Mouse (Mus musculus): ENCODE results near the gene Spns2.

Spns2 gene

DNA sequence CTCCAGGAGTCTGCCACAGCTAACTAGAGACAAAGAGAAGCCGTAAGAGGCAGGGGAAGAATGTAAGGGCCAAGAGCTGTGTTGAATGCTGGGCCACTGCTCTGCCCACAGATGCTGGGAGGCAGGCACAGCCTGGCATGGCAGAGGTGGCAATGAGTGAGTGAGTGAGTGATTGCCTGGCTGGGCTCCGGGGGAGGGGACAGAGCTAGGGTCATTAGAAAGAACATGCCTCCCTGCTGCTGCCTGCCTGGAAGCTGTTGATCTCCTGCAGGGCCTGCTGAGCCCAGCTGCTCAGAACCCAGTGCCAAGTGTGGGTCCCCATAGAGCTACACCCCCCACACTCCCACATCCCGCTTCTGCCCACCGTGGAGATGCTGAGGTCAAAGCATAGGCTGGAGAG, 7.7 kb upstream of the Spns2 start:
- no peak for DNase-seq

DNA sequence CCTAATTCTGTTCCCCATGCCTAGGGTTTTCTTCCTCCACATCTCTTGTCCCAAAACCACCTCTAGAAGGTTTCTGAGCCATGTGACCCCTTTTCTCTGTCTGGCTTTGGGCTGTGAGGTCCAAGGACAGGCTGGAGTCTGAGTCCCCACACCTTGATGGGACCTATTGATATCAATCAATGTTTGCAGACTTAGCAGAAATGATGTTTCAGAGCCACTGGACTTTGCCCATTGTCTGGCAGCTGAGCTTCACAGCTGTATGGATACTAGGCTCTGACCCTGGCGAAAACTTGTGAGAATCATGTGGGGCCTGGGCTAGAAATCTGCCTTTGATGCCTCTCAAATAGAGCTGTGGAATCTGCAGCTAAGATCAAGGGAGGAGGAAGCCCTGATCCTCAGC, 7.1 kb upstream of the Spns2 start:
- no peak for DNase-seq

DNA sequence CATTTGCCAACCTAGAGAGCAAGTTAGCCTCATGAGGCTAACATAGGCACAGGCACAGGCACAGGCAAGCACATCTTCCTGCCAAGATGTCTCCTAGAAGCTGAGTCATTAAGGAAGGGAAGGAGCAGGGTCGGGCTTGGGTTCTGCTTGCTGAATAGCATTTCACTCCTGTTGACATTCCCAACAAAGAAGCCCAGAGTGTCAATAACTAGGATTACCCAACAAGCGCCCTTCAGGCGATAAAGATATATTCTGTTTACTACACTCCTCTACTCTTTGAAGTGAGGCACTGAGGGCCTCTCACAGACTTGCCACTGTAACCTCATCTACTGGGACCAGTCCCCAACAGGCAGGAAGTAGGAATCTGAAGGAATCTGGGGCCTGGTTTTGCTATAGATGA, 6.4 kb upstream of the Spns2 start:
- DNase-seq = no peak

DNA sequence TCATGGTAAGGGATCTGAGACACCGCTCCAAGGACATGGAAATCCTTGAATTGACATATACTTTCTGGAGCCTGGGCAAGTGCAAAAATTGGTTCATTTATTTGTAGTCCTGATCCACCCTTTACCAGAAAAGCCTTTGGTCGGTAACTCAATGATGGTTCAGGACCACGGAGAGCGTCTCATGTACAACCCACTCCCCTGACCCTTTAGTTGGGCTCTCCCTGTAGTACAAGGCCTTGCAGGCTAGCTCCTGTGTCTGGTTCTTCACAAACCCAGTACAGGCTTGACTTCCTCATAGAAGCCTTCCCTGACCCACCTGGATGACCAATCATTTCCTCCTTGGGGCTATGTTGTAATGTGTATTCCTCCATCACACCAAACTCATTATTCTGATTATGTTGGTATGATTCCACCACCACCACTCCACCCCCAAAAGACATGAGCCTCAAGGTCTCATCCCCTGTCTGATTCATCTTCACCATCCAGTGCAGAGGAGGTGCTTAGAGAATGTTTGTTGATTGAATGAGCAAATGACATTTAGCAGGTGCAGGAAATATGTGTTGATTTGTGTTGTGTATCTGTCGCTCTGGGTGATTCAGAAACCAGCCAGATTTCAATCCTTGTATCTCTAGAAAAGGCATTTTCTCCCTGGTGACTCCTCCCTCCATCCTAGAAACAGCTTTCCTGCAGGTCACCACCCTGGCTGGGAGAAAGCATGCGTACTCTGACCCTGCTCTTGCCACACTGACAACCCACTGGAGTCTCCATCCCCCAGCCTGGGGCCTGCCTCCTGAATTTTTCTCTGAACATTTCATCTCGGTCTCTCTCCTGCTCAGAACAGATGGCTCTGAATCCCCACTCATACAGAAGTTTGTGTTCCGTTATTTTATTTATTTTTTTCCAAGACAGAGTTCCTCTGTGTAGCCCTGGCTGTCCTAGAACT, 4.6 kb upstream of the Spns2 start:
- no peak for DNase-seq

GRCm38 (mm10) chr11:72491130-72491960, 1.6 kb upstream of the Spns2 start:
- DNase-seq = no peak

- DNase-seq = no peak
Observed at GRCm38 (mm10) chr11:72489397-72489796, 307 bp downstream of the Spns2 start.

DNA sequence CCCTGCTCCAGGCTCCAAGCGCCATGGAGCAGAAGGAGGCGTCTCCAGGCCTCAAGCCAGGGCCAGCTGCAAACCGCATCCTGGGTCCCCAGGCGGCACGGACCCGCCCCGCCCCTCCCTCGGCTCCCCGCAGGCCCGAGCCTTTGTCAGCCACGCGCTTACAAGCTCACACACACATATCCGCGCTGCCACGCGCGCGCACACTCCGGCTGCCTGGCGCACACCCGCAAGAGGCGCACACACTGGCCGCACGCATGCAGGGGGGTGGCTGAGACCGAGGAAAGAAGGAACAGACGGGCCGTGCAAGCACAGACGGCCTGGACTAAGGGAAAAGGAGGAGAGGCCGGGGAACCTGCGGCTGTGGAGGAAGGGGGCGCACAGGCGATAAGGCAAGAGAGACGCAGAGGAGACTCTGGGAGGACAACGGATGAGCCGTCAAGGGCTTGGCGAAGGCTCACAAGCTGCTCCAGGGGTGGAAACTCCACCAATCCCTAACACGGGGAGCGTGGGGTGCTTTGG, 892 bp downstream of the Spns2 start:
- peak; percentile 9 for DNase-seq

DNA sequence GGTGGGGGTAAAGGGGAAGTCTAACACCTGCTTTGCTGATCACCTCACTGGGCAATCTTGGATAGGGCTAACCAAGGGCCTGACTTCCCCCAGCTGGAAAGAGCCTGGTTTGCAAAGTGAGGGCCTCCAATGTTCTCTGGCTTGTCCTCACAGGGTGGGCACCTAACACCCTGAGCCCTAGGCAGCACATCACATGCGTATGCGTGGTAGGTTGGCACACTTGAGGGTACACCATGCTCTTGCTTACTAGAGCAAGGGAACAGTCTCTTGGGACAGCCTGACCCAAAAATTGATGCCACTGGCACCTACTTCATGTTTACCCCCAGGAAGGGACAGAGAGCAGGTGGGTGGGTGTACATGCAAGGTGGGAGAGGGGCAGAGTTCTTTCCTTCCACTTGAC, 2.0 kb downstream of the Spns2 start:
- DNase-seq = no peak

GRCm38 (mm10) chr11:72487171-72487570, 2.5 kb downstream of the Spns2 start:
- no peak for DNase-seq

GRCm38 (mm10) chr11:72485960-72486359, 3.7 kb downstream of the Spns2 start:
- no peak for DNase-seq

DNA sequence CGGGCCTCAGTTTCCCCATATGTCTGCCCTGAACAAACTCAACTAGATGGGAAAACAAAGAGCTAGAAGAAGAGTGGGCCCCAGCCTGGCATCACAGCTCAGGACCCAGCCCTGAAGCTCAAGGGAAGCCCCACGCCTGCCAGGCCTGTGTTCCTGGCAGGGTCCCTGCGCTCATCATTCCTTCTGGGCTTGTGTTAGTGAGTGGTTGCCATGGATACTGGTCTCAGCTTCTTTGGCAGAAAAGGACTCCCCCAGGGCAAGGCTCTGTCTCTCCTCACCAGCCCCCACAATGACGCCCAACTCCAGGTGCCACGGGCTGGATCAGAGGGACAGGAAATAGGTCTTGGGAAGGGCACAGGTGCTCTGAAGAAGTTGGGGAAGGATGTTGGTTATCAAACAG, 4.5 kb downstream of the Spns2 start:
- DNase-seq = no peak

GRCm38 (mm10) chr11:72484549-72484948, 5.2 kb downstream of the Spns2 start:
- no peak for DNase-seq

DNA sequence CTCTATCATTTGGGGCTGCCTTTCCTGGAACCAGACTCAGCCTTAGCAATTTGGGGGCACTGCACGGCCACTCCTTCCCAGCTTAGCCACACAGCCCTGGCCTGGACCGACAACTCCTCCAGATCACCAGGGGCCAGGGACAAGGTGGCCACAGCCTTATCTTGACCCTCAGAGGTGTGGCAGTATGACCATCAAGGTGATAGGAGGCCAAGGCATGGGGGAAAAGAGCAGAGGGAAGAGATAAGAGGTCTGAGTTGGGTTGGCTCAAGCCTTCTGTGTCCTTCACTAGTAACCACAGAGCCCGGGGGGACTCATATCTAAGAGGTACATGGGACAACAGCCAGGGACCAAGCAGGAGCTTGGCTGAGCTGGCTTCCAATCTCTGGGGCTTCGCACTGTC, 7.8 kb downstream of the Spns2 start:
- no peak for DNase-seq

DNA sequence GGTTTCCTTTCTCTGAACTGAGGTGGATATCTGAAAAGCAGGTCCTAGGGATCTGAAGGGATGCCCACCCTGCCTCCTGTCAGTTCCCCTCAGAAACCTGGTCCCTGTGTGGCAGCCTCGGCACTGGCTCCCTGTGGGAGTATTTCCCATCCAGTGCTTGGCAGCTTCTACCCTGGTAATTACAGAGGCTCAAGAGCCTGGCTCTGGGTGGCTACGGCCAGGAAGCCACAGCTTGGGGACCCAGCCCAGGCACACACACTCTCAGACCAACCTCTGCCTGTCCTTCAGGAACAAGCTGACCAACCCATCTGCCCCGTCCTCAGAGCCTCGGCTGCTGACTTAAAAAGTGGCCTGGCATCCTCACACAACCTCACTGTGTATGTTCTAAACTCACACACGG, 8.4 kb downstream of the Spns2 start:
- DNase-seq = no peak

DNA sequence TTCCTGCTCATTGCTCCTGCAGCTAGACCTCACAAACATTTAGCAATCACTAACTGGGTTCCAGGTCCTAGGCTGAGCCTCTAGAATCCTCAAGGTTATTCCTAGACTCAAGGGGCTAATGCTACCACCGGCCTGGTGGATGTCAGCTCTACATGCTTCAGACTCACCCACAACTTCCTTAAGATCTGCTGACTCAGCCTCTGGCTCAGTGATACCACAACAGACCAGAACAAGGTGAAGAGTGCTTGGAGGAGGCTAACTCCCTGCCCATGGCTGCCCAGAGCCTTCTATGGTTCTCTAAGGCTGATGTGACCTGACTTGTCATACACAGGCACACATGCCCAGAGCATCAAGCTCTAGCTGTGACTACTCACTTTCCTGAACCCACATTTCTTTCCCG, 10.2 kb downstream of the Spns2 start:
- DNase-seq = no peak

DNA sequence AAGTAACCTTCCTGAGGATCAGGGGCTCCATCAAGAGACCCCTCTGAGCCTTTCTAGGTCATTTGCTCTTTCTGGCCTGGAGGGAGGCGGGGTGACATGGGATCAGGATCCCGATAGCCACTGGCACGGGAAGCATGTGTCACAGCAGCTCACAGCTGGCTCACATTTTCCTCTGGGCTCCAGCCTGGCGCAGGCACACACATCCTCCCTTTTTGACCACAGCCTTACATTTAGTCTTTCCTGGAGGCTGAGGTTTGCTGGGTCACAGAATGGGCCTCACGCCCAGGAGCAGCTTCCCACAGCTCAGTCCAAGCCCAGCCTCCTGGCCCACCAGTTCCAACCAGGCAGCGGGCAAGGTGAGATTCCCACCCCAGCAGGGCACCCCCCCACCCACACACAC, 11.5 kb downstream of the Spns2 start:
- DNase-seq = no peak

- DNase-seq = no peak
Observed at GRCm38 (mm10) chr11:72477653-72478052, 12.1 kb downstream of the Spns2 start.

GRCm38 (mm10) chr11:72477182-72477581, 12.5 kb downstream of the Spns2 start:
- DNase-seq = no peak

DNA sequence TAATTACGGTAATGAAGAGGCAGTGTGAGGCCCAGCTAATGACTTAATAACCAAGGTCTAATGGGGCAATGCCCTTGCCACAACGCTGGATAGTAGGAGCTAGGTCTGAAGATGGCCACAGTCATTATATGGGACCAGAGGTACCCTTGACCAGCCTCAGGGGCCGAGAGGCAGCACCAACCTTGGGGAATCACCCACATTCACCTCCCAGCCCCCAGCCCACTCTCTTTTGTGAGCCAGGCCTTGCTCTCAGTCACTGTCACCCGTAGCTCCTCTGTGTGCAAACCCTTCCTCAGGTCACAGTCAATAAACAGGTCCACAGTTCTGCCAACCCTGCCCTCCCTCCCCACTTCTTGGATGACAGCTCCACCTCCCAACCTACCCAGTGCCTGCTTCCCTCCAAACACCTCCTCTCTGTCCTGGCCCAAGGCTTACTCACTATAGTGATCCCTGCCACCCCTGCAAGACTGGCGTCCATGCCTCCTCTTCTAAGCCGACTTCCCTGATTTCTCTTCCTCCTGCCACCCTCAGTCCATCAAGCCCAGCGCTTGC, 13.6 kb downstream of the Spns2 start:
- no peak for DNase-seq

GRCm38 (mm10) chr11:72475408-72475807, 14.3 kb downstream of the Spns2 start:
- no peak for DNase-seq

DNA sequence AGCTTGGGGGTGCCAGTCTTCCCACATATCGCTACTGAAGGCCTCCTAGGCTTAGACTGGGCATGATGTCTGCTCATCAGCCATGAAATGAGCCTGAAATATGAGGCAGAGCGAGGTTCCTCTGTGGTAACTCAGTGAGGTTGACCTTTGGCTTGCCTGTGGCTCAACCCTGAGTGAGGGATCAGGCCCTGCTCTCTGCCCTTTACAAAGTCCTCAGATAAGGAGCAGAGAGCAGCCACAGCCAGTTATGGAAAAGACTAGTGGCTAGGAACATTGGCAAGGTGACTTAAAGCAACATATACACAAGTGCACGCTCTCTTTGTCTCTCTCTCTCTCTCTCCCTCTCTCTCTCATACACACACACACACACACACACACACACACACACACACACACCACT, 14.8 kb downstream of the Spns2 start:
- DNase-seq = no peak

- no peak for DNase-seq
Observed at GRCm38 (mm10) chr11:72473540-72473939, 16.2 kb downstream of the Spns2 start.

DNA sequence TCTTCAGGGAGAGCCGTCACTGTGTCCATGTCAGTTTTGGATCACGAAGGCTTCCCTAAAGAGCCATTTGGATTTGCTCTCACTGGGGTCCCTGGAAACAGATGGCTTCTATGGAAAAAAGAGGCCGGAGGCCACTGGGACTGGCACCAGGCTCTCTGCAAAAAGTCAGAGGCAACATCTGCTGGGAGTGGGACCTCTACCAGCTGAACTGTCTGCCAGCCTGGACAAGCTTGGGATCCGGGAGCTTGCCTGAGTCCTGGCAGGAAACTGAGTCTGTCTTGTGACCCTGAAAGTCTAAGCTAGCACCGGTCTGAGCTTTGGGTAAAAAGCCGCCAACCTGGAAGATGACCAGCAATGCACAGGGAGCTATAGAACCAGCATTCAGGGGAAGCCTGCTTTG, 18.3 kb downstream of the Spns2 start:
- DNase-seq = no peak

- no peak for DNase-seq
Observed at GRCm38 (mm10) chr11:72470004-72470403, 19.7 kb downstream of the Spns2 start.

All from cerebellum, adult 11 months (tissue).